Mouse (Mus musculus): Measurements from ENCODE around the gene Tmem106a.
"Not testable (repeated sequence)": the region's sequence is repeated elsewhere in the genome, so short reads cannot be mapped to it uniquely, and the experiment has no call there.

The Tmem106a gene

DNA sequence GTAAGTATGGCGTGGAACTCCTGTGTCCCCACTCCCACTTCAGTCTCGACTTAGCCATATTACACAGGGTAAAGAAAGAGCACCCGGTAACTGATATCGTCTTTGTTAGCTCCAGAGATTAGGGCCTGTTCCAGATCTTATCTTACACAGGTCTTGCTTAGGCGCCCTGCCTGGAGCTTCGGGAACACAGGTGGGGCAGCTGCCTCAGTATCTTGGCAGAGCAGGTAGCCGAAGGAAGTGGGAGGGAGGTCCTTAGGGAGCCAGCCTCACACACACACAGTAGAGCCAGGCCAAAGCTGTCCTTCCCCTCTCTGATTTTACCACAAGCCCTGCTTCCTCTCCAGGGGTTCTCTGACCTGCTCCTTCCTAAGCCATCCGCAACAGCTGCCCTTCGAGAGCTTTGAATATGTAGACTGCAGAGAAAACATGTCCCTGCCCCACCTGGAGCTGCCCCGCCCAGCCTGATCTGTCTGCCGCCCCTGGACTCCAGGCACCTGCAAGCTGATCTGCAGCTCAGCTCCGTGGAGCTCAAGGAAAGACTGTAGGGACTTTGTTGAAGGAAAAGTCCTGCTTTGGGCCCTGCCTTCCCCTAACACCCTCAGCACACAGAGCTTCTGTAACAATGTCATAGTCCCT, 8.1 kb downstream of the Tmem106a start:
- DNase-seq (ENCODE audit: inconsistent age in 2 of 2, low spot score in 1 of 2): no peak

DNA sequence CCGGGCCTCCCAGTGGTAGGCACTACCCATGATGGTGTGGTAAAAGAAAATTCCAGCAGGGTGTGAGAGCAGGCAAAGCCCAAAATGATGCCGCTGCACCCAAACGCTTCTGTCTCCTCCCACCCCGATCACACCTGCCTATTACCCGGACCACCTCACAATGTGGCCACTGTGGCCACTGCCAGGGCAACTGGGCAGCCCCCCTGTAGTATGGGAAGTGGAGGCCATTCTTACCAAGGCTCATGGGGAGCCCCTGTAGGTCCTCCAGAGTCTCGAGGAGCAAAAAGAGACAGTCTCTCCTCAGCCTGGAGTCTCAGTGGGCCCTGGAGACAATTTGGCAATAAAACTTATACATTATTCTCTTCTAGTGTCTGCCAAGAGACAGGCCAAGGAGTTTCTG, 17.1 kb downstream of the Tmem106a start, which contains the start of gene Gm11634:
TSS of gene Gm11634 (minus strand) at position 101 of the 400 bp plus-strand sequence.
- no peak for DNase-seq (ENCODE audit: inconsistent age in 2 of 2, low spot score in 1 of 2)

DNA sequence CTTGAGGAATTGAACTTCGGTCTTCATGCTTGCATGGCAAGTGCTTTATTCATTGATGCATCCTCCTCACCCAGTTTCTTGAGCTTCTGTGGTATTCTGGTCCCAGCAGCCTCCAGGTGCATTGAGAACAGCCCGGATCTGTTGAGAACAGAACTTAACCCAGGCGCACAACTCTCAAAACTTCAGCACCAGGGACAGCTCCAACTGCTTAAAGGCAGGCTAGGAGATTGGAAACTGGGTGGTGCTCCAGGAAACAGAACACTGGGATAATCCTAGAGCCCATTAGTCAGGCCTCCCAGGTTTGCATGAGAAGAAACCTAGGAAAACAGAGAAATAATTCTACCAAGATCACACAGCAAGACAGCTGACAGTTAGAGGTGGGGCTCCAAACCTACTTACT, 20.4 kb downstream of the Tmem106a start:
- DNase-seq (ENCODE audit: inconsistent age in 2 of 2, low spot score in 1 of 2): peak; percentile 57 to 84

DNA sequence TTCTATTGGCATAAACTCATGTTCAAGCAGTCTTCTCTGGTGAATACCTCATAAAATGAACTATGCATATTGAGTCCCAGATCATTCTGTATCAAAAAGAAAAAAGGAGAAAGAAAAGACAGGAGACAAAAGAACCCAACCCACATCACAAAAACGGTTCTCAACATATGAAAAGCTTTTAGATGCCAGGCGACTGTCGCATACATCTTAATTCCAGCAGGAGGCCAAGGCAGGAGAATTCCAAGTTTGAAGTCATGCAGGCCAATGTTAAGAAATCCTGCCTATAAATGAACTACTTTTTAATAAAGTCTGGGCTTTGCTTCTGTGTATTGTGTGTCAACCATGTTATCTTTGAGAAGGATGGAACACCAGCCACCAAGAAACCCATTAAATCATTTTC, 22.1 kb downstream of the Tmem106a start:
- no peak for DNase-seq (ENCODE audit: inconsistent age in 2 of 2, low spot score in 1 of 2)

DNA sequence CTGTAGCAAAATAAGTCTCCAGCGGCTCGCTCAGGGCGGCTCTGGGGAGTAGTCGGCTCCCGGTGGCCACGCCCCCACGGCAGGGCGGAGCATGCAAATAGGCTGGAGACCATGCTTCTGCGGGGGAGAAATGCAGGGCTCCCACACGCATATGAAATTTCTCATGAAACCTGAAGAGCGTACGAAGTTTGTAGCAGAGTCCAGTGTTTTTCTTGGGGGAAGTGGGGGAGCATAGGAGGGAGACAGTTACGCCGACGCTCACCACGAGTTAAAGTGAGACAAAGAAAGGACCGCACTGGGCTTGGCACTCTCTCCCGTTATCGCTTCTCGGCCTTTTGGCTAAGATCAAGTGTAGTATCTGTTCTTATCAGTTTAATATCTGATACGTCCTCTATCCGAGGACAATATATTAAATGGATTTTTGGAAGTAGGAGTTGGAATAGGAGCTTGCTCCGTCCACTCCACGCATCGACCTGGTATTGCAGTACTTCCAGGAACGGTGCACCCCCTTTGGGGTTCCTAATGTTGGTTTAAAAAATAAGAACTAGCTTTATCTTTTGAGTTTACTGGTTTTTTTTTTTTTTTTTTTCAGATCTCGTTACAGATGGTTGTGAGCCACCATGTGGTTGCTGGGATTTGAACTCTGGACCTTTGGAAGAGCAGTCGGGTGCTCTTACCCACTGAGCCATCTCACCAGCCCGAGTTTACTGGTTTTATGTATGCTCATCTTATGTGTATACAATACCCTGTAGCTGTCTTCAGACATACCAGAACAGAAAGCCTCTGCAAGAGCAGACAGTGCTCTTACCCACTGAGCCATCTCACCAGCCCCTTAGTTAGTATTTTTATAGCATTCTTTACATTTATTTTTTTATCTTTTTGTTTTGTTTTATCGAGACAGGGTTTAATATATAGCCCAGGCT, 22.8 kb downstream of the Tmem106a start:
- DNase-seq (ENCODE audit: inconsistent age in 2 of 2, low spot score in 1 of 2): peak; percentile 77 to 92

DNA sequence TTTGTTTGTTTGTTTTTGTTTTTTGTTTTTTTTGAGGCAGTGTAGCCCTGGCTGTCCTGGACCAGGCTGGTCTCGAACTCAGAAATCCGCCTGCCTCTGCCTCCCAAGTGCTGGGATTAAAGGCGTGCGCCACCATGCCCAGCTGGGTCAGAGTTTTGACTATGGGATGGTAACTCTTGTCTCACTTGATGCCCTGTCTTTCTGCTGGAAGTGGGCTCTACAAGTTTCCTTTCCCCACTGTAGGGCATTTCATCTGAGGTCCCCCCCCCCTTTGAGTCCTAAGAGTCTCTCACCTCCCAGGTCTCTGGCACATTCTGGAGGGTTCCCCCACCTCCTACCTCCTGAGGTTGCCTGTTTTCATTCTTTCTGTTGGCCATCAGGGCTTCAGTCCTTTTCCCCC, 25.1 kb downstream of the Tmem106a start:
- DNase-seq (ENCODE audit: inconsistent age in 2 of 2, low spot score in 1 of 2): not testable (repeated sequence)

DNA sequence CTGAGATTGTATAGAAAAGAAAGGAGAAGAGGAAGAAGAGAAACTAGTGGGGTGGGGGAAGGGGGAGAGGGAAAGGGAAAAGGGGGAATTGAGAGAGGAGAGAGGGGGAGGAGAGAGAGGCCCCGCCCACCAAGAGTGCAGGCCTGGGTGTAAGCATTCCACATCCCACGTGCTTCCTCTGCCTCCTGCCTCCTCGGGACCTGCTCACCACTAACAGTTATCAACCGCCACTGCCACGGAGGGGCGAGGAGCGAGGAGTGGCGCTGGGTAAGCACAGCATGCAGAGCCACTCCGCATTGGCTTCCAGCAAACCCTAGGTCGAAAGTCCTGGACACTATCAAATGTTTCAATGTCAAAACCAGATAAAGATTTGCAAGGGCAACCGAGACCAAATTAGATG, 28.4 kb downstream of the Tmem106a start:
- no peak for DNase-seq (ENCODE audit: inconsistent age in 2 of 2, low spot score in 1 of 2)

DNA sequence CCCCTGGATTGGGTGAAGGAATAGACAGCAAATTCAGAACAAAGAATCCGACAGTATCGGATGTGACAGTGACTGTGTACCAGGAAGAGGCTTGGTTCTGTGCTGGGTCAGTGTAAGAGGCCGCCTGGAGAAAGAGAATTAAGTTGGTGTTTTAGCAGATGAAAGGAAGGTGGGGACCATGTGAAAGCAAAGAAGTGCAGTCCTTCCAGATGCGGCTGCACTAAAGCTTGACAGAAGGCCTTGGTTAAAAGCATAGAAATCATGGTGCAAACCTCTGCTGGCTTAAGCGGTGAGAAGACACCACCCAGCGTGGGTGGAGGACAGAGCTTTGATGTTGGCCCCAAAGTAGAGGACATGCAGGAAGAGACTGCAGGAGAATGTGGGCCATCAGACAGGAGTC, 31.6 kb downstream of the Tmem106a start:
- no peak for DNase-seq (ENCODE audit: inconsistent age in 2 of 2, low spot score in 1 of 2)

DNA sequence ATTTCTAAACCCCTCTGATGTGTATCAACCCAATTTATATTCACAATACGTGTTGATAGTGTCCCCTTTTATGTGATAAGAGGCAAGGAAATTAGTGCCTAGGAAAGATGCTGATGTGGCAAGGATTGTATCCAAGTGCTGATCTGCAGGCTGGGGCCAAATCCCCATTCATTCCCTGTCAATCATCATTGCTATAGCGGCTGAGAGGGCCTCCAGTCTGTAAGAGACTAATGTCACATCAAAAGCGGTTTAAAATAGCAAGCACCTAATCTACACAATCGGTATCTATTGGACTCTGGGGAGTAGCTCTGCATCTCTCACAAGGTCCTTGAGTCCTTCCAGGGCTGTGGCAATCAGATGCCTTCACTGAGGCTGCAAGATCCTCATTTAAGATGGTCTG, 32.1 kb downstream of the Tmem106a start:
- DNase-seq (ENCODE audit: inconsistent age in 2 of 2, low spot score in 1 of 2): no peak

DNA sequence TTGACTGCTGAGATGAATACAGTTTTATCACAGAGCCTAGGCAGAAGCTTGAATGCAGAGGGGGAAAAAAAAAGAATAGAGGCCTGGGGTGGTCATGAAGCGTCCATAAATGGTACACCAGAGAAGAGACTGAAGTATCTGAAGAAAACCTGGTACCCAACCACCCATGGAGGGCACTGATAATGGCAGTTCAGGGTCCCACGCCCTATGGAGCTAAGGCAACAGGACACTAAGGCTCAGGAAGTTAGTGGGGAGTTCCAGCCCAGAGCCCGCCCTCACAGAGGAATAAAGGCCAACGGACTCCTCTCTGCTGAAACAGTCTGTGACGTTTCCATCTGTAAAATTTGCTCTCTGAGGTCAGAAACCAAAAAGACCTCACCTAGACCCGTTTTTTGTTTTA, 33.3 kb downstream of the Tmem106a start:
- no peak for DNase-seq (ENCODE audit: inconsistent age in 2 of 2, low spot score in 1 of 2)

DNA sequence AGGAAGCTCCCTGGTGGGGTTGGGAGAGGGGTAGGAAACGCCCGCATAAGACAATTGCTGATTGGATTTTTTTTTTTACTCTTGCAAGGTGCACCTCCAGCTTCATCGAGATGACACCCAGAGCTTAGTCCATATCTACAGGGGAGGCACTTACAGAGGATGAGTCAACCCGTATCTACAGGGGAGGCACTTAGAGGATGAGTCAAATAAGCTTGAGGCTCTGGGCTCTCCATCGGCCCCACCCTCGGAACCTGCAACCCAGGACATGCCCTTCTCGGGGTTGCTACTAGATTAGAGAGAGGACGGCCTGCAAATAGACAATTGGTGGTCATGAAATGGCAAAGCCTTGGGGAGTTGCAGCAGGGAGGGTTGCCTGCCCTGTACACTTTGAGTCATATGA, 34.1 kb downstream of the Tmem106a start:
- DNase-seq (ENCODE audit: inconsistent age in 2 of 2, low spot score in 1 of 2): no peak

DNA sequence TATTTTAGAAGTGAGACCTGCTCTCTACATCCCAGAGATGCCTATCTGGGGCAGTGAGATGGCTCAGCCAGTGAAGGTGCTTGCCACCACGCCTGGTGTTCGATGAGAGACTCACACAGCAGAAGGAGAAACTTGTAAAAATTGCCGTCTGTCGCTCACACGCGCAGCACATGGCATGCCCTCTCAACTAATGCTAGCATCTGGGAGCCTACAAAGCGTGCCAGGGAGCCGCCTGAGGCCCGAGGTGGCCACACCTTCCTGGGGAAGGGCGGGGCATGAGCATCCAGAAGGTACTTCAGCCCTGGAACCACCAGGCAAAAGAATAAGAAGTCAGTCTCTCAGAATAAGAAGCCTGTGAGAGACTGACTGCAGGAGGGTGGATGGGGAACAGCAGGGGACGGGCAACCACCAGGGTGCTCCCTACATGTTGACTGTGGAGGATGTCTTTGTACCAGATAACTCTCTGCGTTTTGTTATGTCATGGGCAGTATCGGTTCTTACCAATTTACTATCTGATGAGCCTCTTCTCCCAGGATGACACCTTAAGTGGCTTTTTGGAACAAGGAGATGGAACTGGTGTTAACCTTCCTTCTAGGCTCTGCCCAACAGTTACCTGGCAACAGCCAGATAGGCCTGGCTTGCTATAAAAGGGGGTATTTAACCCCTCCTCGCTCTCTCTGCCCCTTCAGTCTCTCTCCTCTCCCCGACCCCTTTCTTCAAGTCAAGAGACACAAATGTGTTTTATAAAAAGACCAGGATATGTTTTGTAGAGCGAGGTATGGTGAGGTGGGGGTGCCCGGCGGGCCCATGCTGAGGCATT, 35.1 kb downstream of the Tmem106a start:
- DNase-seq (ENCODE audit: inconsistent age in 2 of 2, low spot score in 1 of 2): no peak

DNA sequence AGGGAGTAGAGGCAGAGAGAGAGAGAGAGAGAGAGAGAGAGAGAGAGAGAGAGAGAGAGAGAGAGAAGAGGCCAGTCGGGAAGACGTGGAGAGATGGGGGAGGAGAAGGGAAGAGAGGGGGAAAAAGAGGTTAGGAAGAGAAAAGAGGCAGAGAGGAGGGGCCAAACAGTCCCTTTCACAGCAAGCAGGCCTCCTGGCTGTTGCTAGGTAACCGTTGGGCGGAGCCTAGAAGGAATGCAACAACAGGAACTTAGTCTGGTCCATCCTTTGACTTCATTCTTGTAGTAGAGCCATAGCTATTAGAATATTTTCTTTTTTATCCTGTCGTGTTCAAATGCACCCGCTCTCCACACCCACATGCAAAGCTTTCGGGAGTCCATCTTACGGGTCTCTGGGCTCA, 35.8 kb downstream of the Tmem106a start:
- peak; percentile 31 to 65 for DNase-seq (ENCODE audit: inconsistent age in 2 of 2, low spot score in 1 of 2)

DNA sequence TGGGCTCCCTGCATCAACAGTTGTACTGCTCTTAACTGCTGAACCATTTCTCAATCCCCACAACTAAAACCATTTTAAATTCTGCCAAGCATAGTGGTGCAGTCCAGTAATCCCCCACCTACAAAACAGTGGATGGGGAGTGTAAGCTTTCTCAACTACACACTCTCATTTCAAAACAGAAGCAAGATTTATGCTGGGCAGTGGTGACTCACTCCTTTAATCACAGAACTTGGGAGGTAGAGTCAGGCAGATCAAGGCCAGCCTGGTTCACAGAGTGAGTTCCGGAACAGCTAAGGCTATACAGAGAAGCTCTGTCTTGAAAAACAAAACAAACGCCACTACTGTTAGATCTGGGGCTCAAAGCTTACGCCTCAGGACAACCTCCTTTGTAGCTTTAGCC, 36.6 kb downstream of the Tmem106a start:
- DNase-seq (ENCODE audit: inconsistent age in 2 of 2, low spot score in 1 of 2): peak; percentile 42 to 80

DNA sequence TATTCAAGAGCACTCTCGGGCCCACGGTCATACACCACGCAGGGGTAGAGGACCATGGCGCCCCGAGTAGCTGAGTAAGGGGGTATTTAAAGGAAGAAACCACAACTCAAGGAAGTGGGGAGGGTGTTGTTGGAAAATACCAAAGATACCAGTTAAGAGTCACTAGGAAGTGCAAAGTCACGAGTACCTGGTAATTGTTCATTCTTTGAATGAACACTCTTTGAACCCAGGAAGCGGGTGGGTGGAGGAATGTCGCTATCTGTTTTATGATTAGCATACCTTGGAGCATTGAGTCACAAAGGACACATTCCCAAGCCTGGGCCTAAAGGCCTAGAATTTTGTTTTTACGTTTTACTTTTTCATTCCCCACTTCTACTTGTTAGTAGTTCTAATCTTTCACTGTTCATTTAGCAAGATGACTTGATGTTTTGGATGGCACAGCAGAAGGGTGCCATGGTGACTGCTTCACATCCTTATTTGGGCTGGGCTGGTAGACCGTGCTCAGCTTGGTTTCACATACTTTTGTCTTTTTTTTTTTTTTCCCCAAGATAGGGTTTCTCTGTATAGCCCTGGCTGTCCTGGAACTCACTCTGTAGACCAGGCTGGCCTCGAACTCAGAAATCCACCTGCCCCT, 38.1 kb downstream of the Tmem106a start:
- not testable (repeated sequence) for DNase-seq (ENCODE audit: inconsistent age in 2 of 2, low spot score in 1 of 2)

DNA sequence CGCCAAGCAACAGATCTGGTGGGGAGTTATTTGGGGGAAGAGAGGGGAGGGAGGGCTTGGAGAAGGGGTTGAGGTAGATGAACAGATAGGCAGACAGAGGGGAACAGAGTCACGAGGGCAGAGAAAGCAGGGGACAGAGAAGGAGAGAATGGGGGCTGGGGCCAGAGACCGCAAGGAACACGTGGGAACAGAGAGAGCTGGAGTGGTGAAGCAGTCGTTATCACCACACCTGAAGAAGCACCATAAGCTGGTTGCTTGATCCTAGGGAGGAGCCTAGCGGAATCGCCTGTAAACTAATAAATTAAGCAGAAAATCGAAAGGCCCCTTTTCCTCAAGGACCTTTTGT, 44.6 kb downstream of the Tmem106a start:
- DNase-seq (ENCODE audit: inconsistent age in 2 of 2, low spot score in 1 of 2): no peak

DNA sequence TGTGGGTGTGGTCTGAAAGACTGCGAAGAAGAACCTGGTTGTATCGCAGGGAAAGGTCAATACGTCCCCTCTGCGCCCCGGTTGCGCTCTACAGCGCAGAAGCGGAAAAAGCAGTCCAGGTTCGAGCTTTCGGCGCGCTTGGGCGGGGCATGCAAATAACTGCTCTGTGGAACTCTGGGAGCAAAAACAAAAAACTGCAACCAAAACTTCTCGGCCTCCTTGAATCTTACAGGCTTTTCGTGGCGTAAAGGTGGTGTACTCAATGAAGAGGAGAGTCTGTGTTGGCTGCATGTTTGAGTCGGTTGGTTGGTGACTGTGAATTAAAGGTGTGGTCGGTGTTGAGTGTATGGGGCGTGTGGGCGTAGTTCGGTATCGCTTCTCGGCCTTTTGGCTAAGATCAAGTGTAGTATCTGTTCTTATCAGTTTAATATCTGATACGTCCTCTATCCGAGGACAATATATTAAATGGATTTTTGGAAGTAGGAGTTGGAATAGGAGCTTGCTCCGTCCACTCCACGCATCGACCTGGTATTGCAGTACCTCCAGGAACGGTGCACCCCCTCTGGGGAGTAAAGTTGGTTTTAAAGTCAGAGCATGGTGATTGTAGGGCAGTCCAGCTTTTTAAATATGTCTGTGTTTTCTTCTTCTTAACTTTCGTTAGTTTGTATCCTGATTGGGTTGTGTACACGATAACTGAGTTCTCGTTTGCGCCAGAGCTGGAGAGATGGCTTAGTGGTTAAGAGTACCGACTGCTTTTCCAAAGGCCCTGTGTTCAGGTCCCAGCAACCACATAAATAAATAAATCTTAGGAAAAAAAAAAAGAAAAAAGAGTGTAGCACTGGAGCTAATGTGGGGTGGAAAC, 45.2 kb downstream of the Tmem106a start, which contains the start of gene Rdm1:
TSS of gene Rdm1 (plus strand) at position 201 of the 862 bp plus-strand sequence.
- DNase-seq (ENCODE audit: inconsistent age in 2 of 2, low spot score in 1 of 2): peak; percentile 88 to 95

DNA sequence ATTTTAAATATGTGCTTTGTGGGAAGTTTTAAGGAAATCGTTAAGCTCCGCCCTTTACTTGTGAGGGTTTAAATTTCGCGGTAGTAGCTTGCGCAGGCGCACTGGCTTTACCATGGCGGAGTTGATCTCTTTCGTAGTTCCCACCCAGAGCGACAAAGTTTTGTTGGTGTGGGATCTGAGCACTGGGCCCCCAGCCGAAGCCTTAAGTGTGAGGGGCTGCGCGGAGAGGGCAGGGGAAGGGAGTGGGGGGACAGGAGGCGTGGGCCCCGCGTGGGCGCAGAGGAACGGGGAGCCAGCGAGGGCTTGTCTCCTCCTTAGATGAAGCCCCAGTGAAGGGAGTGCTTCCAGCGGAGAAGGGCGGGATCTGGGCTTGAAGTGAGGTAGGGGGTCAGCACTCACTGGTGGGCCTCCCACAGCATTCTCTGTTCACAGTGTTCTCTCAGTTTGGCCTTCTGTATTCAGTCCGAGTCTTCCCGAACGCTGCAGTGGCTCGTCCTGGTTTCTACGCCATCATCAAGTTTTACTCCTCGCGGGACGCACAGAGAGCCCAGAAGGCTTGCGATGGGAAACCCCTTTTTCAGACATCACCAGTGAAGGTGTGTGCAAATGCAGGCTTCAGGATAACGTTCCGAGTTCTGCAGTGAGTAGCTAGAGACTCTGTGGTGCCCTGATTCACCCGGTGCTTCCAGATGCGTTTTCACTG, 46.0 kb downstream of the Tmem106a start:
- peak; percentile 89 to 97 for DNase-seq (ENCODE audit: inconsistent age in 2 of 2, low spot score in 1 of 2)

DNA sequence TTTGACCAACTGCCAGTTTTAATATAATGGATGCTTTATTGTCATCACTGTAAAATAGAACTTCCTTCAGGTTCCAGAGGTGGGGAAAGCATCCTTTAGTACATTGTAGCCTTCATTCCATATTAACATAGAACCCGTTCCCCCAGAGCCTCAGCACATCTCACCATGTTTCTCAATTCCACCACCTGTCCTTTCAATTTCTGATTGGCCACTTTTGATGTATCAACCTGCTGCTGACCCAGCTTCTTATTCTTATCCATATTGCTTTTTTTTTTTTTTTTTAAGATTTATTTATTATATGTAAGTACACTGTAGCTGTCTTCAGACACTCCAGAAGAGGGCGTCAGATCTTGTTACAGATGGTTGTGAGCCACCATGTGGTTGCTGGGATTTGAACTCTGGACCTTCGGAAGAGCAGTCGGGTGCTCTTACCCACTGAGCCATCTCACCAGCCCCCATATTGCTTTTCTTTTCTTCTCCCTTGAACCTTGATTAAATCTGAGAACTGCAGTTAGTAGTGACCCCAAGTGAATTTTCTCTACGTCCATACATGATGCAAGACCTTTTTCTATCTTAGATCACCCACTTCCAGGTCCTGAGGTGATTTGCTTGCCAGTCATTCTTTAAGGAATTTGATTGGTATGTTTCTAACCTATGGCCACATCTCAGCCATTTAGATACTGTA, 46.8 kb downstream of the Tmem106a start:
- DNase-seq (ENCODE audit: inconsistent age in 2 of 2, low spot score in 1 of 2): not testable (repeated sequence)

Data from adrenal gland, adult (tissue).